7 mouse cellular contexts compared by ENCODE assay signal in the genomic region with DNA sequence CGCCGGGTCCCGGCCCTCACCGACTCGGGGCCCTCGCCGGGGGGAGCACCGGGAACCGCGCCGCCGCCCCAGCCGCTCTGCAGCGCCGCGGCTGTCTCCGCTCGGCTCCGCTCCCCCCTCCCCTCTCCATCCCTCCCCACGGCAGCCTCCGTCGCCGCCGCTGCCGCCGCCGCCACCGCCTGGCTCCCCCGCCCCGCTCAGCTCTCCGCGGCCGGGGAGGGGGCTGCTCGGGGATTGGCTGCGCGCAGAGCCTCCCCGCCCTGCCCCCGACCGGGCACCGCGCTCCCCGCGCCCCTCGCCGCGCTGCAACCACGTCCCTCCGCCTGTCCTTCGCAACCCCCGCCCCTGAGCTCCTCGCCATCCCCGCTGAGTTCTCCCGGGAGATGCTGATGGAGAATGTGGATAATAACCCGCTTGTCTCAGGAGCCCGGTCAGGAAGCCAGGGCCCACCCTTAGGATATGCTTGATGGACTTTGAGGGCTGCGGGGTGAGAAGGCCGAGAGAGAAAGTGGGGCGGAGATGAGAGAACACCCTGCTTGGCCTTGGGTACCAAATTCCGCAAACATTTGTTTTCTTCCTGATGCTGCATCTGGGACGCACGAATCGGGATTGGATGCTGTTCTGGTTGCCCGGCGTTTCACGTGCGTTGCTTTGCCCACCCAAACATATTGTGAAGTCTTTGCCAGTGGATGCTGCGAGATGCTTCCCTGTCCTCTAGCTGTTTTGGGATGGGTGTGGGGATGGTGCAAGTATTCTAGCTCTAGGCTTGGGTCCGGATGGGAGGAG. TPM values are rescaled to one million over a fixed set of nuclear protein-coding genes. Genes with fewer than 3 reads are reported as not detected.
DNase-seq lines count a peak whose midpoint lies in the region; ATAC-seq lines count a peak whose summit lies in the region.

TSS of gene Fam131b (minus strand) at position 162 of the 786 bp plus-strand sequence.

- no peaks in the 10 kb centered on the region for H3K9me3 ChIP-seq in forebrain, embryonic 13.5 days (replicated peaks)
- no peaks in the 10 kb centered on the region for H3K9me3 ChIP-seq in hindbrain, embryonic 11.5 days (ENCODE audit: control insufficient read depth, low read length)
- no peaks in the 10 kb centered on the region for H3K9me3 ChIP-seq in midbrain, embryonic 11.5 days (ENCODE audit: control insufficient read depth, low read length)
- H3K9me3 ChIP-seq in stomach, embryonic 16.5 days (replicated peaks; ENCODE audit: control insufficient read depth, low read length) = no peaks in the 10 kb centered on the region

- peak within 1 kb of the TSS; percentile 85 for H3K9ac ChIP-seq in forebrain, embryonic 13.5 days
- peak within 1 kb of the TSS; percentile 84 for H3K9ac ChIP-seq in hindbrain, embryonic 11.5 days (ENCODE audit: low read depth, low read length)
- peak within 1 kb of the TSS; percentile 78 for H3K9ac ChIP-seq in midbrain, embryonic 11.5 days (ENCODE audit: low read length)
- H3K9ac ChIP-seq in stomach, embryonic 16.5 days (ENCODE audit: low read length) = peak within 1 kb of the TSS; percentile 56

- DNase-seq in Muller cell, postnatal 12 days (ENCODE audit: inconsistent ontology term) = peak; percentile 77
- peak; percentile 78 for DNase-seq in hindbrain, embryonic 11.5 days (ENCODE audit: low spot score)
- DNase-seq in left cerebral cortex, adult 8-10 months (ENCODE audit: low spot score in 2 of 2) = peak; percentile 56 to 75
- peak; percentile 97 for DNase-seq in midbrain, embryonic 11.5 days (ENCODE audit: low spot score, missing footprints)

- no peak within 1 kb of the TSS for H3K27ac ChIP-seq in brown adipose tissue, adult 24 weeks (replicated peaks; ENCODE audit: low read depth, low read length)
- peak within 1 kb of the TSS; percentile 87 for H3K27ac ChIP-seq in forebrain, embryonic 13.5 days
- peak within 1 kb of the TSS; percentile 90 for H3K27ac ChIP-seq in hindbrain, embryonic 11.5 days (ENCODE audit: low read depth, low read length)
- H3K27ac ChIP-seq in midbrain, embryonic 11.5 days (ENCODE audit: low read depth, low read length) = peak within 1 kb of the TSS; percentile 80
- no peak within 1 kb of the TSS for H3K27ac ChIP-seq in stomach, embryonic 16.5 days (ENCODE audit: low read length)

- no peaks in the 10 kb centered on the region for H3K27me3 ChIP-seq in forebrain, embryonic 13.5 days
- H3K27me3 ChIP-seq in hindbrain, embryonic 11.5 days (ENCODE audit: control insufficient read depth, insufficient read depth, low read length) = peaks cover 3% of the 10 kb centered on the region; the same call in 1 of the 2 replicates
- peaks cover 10% of the 10 kb centered on the region; the same call in 1 of the 2 replicates for H3K27me3 ChIP-seq in midbrain, embryonic 11.5 days (ENCODE audit: control insufficient read depth, insufficient read depth, low read length)
- H3K27me3 ChIP-seq in stomach, embryonic 16.5 days (ENCODE audit: control insufficient read depth, insufficient read depth, low read length) = peaks cover 27% of the 10 kb centered on the region

- peaks cover 6% of the 10 kb centered on the region; the same call in 1 of the 2 replicates for H3K36me3 ChIP-seq in forebrain, embryonic 13.5 days (ENCODE audit: poor library complexity, severe bottlenecking)
- no peaks in the 10 kb centered on the region for H3K36me3 ChIP-seq in hindbrain, embryonic 11.5 days (ENCODE audit: control insufficient read depth, insufficient read depth, low read length)
- H3K36me3 ChIP-seq in midbrain, embryonic 11.5 days (ENCODE audit: control insufficient read depth, insufficient read depth, low read length) = no peaks in the 10 kb centered on the region
- H3K36me3 ChIP-seq in stomach, embryonic 16.5 days (ENCODE audit: control insufficient read depth, insufficient read depth, low read length) = no peaks in the 10 kb centered on the region

- peak within 1 kb of the TSS; percentile 89 for H3K4me2 ChIP-seq in forebrain, embryonic 13.5 days
- H3K4me2 ChIP-seq in hindbrain, embryonic 11.5 days (replicated peaks; ENCODE audit: low read depth, low read length) = peak within 1 kb of the TSS; percentile 90
- peak within 1 kb of the TSS; percentile 88 for H3K4me2 ChIP-seq in midbrain, embryonic 11.5 days
- H3K4me2 ChIP-seq in stomach, embryonic 16.5 days (ENCODE audit: low read depth, low read length) = peak within 1 kb of the TSS; percentile 96

- peak; percentile 88 for ATAC-seq in forebrain, embryonic 13.5 days
- ATAC-seq in hindbrain, embryonic 11.5 days (ENCODE audit: low FRiP score) = peak; percentile 92
- peak; percentile 88 for ATAC-seq in midbrain, embryonic 11.5 days (ENCODE audit: low FRiP score)
- peak; percentile 68 for ATAC-seq in stomach, embryonic 16.5 days (ENCODE audit: insufficient read depth, low FRiP score)

- H3K4me3 ChIP-seq in brown adipose tissue, adult 24 weeks (ENCODE audit: insufficient read depth, low read depth, low read length) = peak within 1 kb of the TSS; percentile 54
- peak within 1 kb of the TSS; percentile 73 for H3K4me3 ChIP-seq in forebrain, embryonic 13.5 days
- H3K4me3 ChIP-seq in hindbrain, embryonic 11.5 days (ENCODE audit: low read depth, low read length) = peak within 1 kb of the TSS; percentile 69
- H3K4me3 ChIP-seq in midbrain, embryonic 11.5 days (ENCODE audit: low read depth, low read length) = peak within 1 kb of the TSS; percentile 65
- peak within 1 kb of the TSS; percentile 60 for H3K4me3 ChIP-seq in stomach, embryonic 16.5 days (replicated peaks; ENCODE audit: low read length)

- under 1% methylated on average over 24 of the region's 68 CpGs for WGBS in forebrain, embryonic 13.5 days
- under 1% methylated on average over 35 of the region's 68 CpGs for WGBS in hindbrain, embryonic 11.5 days
- WGBS in midbrain, embryonic 11.5 days = 1% methylated on average over 55 of the region's 68 CpGs
- WGBS in stomach, embryonic 16.5 days = under 1% methylated on average over 61 of the region's 68 CpGs

- H3K4me1 ChIP-seq in brown adipose tissue, adult 24 weeks (ENCODE audit: control insufficient read depth, insufficient read depth, insufficient read length, low read length) = no peaks in the 10 kb centered on the region; the same call in 1 of the 2 replicates
- H3K4me1 ChIP-seq in forebrain, embryonic 13.5 days = peaks cover 12% of the 10 kb centered on the region; the same call in 1 of the 2 replicates
- 0 out of 2 replicates have a peak, but pooled peaks cover 6% of the 10 kb centered on the region for H3K4me1 ChIP-seq in hindbrain, embryonic 11.5 days (replicated peaks; ENCODE audit: control insufficient read depth, insufficient read depth, low read length)
- H3K4me1 ChIP-seq in midbrain, embryonic 11.5 days (ENCODE audit: control insufficient read depth, insufficient read depth, low read length) = peaks cover 5% of the 10 kb centered on the region; the same call in 1 of the 2 replicates
- H3K4me1 ChIP-seq in stomach, embryonic 16.5 days (ENCODE audit: control insufficient read depth, insufficient read depth, low read length) = peaks cover 7% of the 10 kb centered on the region

RNA-seq across cellular contexts. Expression of gene Fam131b, which starts in this region (rescaled TPM):
- not detected in 2 replicates for polyA plus RNA-seq in brown adipose tissue, adult 24 weeks (2012; ENCODE audit: insufficient read depth, insufficient read length, missing spikeins)
- 4.0 and 4.4 TPM in 2 replicates for polyA plus RNA-seq in forebrain, embryonic 13.5 days (2015; fragmentation: Nextera tagmentation; extraction: Ambion mirVana)
- polyA plus RNA-seq in hindbrain, embryonic 11.5 days (2014; fragmentation: Nextera tagmentation; extraction: Ambion mirVana) = 2.6 and 3.1 TPM in 2 replicates
- 100 to 1,000 TPM; 112 to 128 (median 121) TPM for total RNA-seq in left cerebral cortex, adult 8-10 months (2022)
- polyA plus RNA-seq in midbrain, embryonic 11.5 days (2014; fragmentation: Nextera tagmentation; extraction: Ambion mirVana) = 3.0 TPM in 2 replicates
- 0.29 and 0.32 TPM in 2 replicates for polyA plus RNA-seq in stomach, embryonic 16.5 days (2015; fragmentation: Nextera tagmentation; extraction: Ambion mirVana)

Comparison
In these comparisons a context has a peak if more than half of its experiments do, and no peak if none do; other contexts are left out.
1. Peak in ATAC-seq, H3K4me3 ChIP-seq, H3K9ac ChIP-seq and H3K4me2 ChIP-seq in stomach, embryonic 16.5 days; RNA of the gene not detected or under 1 TPM.
2. H3K27ac ChIP-seq: peak in forebrain, embryonic 13.5 days (single experiment), hindbrain, embryonic 11.5 days (single experiment) and midbrain, embryonic 11.5 days (single experiment); none in brown adipose tissue, adult 24 weeks (single experiment) and stomach, embryonic 16.5 days (single experiment).
3. Peak in every context shown above with its lines, with median percentiles within 50 percentile points of each other: DNase-seq, H3K4me3 ChIP-seq, ATAC-seq, H3K4me2 ChIP-seq and H3K9ac ChIP-seq.